Mouse (Mus musculus) testis, adult 2 months (tissue): ENCODE measurements at regions not wholly inside any gene's neighbourhood (a gene's known extent, or its start where the extent isn't known, plus 50 kb on each side); places are given as distances from the start of the nearest gene placed in this dataset.

Source experiments
- CTCF ChIP-seq: fragments of 200-500 bp; IDR thresholded peaks from 2 replicates; pipeline ENCODE4 v1.5.1; 2012; ENCODE audit warnings: low read depth, mild to moderate bottlenecking, inconsistent platforms, low read length, moderate library complexity; ENCODE audit not compliant: control insufficient read depth, insufficient read depth, insufficient replicate concordance
- POLR2A ChIP-seq: fragments of 200-500 bp; IDR thresholded peaks from 2 replicates; pipeline ENCODE4 v1.6.1; 2012; ENCODE audit warnings: low read depth, mild to moderate bottlenecking, inconsistent platforms, low read length, moderate library complexity; ENCODE audit not compliant: control insufficient read depth

DNA sequence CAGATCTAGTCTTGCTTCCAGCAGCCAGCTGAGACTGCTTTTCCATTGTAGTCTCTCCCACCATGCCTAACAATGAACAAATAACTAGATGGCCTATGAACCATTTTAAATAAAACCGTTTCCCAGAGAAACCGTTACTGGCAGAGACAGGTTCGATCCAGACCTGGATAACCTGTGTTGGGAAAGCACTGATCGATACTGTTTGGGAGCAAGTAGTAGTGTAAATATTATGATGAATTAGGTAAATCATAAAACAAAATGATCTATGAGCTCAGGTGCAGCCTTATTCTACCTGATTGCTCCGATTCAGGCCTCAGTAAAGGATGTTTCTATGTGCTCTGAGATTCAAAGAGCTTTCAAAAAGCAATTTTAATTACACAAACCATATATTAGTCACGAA is 211.9 kb upstream of the Nr5a2 start:
- TF ChIP-seq POLR2A (no peak), CTCF (no peak)
